Mouse (Mus musculus) spleen, adult 12 weeks (tissue): ENCODE data around the gene Gm15517.
"Not testable (repeated sequence)": the region's sequence is repeated elsewhere in the genome, so short reads cannot be mapped to it uniquely, and the experiment has no call there.

Source experiments
- DNase-seq: peaks from one replicate; pipeline ENCODE4 v3.0.0; 2022; ENCODE audit warnings: low spot score

Gm15517 gene

DNA sequence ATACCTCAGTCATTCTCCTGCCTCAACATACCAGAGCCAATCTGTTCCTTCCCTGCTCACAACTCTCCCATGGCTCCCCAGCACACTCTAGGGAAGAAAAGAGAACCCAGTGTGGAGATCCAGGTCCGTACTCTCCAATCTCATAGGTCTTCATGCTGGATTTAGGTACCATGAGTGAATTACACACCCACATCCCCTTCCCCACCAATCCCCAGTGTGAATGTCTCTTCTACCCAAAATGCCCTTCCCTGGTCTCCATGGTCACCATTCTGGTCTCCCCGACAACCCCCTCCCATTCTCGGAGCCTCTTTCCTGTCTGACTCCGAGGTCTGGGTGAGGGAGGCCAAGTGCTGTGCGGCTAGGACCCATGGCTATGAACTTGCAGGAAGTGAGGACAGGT is at the start of gene Gm15517:
Gm15517 (plus strand) TSS at position 301 of the 400 bp plus-strand sequence.
- no peak for DNase-seq

DNA sequence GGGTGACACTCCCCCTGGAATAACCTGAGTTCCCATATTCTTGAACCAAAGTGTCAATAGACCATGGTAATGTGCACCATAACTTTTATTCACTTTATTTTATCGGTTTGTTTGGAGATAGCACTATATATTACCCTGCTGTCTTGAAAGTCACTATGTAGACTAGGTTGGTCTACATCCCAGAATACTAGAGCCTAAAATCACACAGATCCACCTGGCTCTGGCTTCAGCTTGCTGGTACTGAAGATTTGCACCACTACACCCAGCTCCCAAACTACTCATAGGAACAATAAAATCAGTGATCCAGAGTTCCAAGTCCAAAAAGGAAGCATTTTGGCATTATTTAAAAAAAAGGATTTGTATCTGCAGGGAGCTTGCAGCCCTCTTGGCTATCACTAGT is 45.6 kb upstream of the Gm15517 start, which contains the start of gene Klk1b5:
Klk1b5 (plus strand) TSS at position 301 of the 400 bp plus-strand sequence.
- DNase-seq: no peak

DNA sequence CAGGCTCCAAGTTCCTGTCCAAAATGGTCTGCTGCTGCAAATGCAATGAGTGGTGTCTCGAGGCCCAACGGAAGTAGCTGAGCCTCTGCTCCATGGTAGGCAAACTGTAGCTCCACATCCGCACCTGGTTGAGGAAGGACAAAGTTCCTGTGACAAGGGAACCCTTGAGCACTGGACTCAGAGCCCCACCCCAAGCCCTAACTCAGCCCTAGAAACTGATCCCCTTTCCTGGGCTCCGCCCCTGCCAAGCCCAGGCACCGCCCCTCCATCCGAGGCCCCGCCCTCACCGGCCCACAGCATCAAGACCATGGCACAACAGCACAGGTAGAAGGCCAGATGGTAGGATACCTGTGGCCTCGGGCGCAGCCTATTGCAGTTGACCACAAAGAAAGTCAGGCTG is 39.6 kb upstream of the Gm15517 start:
- DNase-seq: not testable (repeated sequence)

DNA sequence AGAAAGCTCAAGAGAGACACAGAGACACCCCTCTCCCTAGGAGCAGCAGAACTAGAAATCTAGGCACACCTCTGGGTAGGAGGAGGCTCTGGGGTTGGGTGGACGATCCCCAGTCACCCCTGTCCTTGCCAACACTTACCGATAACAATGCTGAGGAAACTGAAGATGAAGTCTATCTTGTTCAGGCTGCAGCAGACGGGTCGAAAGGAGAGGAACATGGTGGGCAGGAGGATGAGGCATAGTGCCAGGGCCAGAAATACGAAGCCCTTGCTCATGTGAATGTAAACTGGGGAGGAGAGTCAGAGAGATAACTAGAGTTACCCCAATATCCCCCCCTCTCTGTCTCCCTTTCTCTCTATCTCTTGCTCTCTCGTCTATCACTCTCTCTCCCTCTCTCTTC is 38.9 kb upstream of the Gm15517 start:
- DNase-seq: not testable (repeated sequence)

DNA sequence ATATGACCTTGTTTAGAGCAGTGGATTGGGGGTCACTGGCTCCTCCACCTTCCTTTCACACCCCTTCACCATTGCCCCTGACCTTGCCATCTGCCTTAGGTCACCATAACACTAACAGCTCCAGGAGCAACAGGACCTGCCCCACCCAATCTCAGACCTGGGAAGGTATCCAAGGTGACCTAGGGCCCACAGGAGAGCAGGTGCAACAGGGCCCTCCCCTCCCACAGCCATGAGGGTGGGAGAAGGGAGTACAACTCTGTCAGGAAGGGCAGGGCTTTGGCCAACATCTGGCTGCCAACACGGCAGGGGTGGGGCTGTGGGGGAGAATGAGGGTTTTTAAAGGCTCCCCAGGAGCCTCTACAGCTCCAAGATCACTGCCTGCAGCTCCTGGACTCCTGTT is 36.2 kb upstream of the Gm15517 start, which contains the start of gene Klk1:
Klk1 (plus strand) TSS at position 285 of the 400 bp plus-strand sequence.
- no peak for DNase-seq

DNA sequence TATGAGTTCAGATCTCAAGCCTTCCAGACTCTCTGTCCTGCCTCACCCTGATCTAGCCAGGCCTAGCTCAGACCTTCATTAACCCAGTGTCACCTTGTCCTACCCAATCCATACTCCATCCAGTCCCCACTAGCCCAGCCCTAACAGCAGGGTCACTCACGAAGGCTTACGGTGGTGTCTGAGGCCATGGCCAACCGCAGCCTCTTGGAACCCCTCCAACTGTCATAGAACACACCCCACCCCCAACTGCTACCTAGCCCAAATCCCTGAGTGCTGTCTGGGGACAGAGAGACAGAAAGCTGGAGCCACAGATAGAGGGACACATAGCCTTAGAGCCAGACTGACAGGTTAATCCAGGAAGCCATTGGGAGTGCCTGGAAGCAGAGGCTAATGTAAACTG is 25.3 kb upstream of the Gm15517 start, which contains the start of gene Gm36864:
Gm36864 (plus strand) TSS at position 269 of the 400 bp plus-strand sequence.
- no peak for DNase-seq

DNA sequence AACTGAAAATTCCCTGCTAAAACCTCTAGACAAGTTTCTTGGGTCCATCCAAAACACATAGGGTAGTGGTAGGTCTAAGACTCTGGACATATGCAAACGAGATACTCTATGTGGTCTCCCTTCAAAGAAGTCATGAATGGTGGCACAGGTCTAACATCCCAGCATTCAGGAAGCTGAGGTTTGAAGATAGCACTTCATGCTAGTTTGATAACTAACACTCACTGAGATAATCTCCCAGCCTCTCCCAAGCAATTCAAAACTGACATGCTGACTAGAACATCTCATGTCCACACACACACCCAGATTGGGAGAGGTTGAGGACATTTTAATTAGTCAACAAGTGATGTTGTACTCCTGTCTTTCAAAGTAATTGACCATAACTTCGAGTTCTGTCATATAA is 21.3 kb upstream of the Gm15517 start:
- no peak for DNase-seq

DNA sequence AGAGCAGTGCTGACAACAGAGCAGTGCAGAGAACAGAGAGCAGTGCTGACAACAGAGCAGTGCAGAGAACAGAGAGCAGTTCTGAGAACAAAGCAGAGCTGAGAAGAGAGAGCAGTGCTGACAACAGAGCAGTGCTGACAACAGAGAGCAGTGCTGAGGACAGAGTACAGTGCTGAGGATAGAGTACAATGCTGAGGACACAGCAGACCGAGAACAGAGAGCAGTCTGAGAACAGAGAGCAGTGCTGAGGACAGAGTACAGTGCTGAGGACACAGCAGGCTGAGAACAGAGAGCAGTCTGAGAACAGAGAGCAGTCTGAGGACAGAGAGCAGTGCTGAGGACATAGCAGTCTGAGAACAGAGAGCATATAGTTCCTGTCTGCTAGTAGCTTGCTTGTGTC is 20.5 kb upstream of the Gm15517 start:
- no peak for DNase-seq

DNA sequence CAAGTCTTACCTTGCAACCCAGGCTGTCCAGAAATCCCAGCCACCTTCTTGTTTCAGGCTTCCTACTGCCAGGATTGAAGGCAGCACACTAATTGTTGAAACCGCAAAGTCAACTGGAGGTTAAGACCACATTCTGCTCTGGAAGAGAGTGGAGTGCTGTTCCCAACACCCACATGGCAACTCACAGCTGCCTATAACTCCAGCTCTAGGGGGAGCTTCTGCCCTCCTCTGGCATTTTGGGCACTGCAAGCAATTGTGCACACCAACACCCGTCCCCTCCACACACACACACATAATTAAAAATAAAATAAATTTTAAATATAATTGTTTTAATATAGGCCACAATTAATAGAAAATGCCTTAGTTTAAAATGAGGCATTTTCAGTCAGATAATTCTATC is 20.1 kb upstream of the Gm15517 start:
- DNase-seq: no peak

DNA sequence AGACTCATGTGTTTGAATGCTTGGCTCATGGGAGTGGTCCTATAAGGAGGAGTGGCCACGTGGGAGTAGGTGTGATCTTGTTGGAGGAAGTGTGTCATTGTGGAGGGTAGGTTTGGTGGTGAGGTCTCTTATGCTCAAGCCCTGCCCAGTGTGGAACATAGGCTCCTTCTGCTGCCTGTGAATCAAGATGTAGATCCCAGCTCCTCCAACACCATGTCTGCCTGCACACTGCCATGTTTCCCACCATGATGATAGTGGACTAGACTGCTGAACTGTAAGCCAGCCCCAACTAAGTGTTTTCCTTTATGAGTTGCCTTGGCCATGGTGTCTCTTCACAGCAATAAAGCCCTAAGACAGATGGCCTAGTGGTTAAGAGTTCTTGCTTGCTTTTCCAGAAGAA is 17.2 kb upstream of the Gm15517 start:
- no peak for DNase-seq

DNA sequence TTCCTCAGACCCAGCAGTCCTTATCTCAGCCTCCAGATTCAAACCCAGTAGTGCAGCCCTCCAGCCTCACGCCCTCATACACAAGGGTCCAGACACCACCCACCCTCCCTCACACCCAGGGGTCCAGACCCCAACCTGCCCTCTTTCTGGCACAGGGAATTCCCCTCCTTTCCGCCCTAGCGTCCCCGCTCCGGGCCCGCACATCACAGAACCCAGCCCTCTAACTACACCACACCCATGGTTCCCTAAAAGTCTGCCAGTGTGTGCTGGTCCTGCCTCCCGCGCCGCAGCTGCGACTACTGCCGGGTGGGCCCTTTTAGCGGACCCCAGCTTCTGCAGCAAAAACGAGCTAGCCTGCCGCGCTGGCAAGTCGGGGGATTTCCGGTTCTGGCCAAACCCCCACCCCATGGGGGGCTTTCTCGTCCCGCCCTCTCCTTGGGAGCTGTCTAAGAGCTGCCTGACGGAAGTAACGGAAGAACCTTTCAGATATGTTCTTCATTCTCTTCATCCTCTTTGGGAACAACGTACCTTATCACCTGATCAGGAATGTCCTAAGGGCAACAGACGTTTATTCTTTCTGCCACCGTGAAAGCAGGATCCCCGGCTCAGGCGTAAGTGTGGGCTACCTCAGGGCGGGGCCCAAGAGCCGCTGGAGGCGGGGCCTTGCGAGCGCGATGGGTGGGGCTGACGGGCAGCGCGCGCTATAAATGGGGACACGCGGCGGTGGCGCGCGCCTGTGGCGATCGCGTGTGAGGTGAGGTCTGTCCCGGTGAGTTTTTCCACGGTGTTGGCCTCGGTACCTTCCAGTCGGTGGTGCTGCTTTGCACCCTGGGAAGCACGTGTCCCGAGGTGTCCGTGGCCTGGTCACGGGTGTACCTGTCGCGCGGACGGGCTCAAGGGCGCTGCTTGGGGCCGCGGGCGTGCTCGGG is 14.9 kb upstream of the Gm15517 start, which contains the start of the genes 1700028J19Rik and 2410002F23Rik:
1700028J19Rik (minus strand) TSS at position 641 of the 929 bp plus-strand sequence.
2410002F23Rik (plus strand) TSS at position 668 of the 929 bp plus-strand sequence.
- peak; percentile 87 for DNase-seq

DNA sequence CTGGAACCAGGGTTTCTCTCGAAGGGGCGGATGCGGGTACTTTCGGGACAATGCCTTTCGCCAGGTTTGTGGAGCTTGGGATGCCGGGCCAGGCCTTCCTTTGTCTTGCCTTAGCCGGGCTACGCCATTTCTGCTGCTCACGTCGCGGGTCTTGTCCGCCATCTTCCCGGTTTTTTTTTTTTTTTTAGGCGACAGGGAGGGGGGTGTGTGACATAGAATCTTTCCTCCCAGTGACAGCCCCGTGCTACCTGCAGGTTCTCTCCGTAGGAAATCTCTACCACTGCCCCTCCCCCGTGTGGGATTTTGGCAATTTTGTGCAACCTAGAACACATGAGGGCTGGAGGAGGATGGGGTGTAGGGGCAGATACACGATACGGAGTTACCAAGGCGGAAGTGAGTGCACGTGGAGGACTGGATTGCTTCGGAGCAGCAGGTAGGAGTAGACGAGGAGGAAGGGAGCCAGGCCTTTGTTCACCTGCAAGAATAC is 14.2 kb upstream of the Gm15517 start:
- DNase-seq: no peak

DNA sequence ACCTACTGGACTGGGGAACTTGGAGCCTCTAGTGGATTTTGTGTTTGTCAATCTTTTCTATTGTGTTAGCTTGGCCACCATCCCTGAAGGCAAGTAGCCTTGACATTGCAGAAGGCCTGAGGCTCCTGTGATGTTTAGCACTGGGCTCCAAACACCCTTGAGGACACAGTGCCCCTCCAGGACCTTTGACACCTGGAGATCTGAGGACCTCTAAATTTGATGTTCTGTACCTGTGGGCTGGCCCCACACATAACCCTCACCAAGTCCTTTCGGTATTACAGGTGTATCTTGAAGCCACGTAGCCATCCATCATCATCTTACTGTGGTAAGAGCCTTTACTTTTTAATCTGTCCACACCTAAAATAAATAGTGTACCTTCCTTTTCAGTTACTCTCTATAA is 13.3 kb upstream of the Gm15517 start:
- no peak for DNase-seq

DNA sequence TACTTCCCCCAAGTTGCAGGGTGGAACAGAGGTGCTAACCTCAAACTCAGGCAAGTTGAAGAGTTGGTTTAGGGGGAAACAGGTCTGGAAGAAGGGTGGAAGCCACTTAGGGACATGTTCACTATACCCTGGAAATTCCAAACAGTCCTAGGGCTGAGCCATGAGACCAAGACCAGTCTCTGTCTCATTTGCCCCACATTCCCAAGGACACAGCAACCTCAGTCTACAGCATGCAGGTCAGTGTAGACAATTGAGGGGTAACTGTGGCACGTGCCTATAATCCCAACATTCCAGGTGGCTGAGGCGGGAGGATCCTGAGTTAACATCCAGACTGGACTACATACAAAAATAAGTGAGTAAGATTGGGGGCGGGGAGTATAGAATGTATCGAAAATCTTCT is 12.0 kb upstream of the Gm15517 start:
- no peak for DNase-seq

DNA sequence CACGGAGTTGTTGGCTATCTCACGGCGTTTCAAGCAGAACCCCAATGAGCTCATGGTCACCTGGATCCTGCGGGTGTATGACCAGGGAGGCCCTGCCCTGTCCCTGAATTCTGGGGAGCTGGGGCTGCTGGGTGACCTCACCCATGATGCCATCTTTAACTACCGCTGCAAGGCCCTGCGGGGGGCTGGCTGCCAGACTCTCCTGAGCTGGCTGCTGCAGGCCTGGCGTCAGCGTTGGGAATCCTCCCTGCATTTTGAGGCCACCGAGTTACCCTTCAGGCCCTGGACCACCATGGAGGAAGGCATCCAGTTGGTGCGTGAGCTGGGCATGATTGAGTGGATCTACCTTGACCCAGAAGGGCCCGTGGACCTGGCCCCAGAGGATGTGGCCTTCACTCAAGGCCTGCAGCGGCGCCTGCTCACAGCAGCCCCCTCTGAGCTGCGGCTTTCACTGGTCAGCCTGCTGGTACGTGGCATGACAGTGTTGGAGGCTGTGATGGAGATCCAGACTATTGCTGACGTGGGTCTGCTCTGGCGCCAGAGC is 10.4 kb upstream of the Gm15517 start:
- DNase-seq: not testable (repeated sequence)

DNA sequence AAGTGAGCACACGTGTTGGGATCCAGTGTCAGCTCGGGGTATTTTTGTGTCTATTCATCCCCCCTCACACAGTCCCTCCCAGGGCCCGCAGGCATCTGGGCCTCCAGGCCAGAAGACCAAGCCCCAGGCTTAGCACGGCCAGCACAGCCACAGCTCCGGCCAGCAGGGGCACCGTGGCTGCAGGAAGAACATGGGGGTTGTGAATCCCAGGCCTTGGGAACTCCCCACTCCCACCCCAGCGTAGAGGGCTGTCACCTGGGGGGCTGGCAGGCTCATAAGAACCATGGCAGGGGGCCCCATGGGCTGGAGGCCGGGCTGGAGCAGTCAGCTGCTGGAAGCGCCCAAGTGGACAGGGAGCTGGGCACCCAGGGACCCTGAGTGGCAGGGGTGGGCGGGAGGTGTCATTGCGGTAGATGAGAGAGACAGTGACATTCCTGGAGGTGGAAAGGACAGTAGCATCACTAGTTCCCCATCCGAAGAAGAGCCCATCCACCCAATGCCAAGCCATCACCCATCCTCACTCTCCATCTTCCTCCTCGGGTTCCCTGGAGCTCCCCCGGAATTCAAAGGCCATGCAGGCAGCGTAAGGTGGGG is 8.1 kb upstream of the Gm15517 start:
- DNase-seq: no peak

DNA sequence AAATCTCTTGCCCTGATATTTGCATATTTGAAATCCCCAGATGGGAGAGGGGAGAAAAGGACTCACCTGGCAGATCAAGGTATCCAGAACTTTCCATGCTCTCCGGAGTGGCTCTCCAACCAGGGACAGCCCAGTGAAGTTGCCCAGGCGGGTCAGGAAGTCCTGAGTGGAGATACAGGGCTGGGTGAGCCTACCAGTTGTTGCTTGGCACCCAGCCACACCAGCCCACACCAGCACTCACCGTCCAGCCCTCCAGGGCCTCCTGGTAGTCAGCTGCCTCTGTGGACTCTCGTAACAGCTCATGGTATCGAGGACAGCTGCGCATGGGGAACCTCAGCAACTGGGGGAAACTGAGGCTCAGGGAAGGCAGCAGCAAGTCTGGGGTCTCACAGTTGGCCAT is 6.3 kb upstream of the Gm15517 start:
- no peak for DNase-seq

DNA sequence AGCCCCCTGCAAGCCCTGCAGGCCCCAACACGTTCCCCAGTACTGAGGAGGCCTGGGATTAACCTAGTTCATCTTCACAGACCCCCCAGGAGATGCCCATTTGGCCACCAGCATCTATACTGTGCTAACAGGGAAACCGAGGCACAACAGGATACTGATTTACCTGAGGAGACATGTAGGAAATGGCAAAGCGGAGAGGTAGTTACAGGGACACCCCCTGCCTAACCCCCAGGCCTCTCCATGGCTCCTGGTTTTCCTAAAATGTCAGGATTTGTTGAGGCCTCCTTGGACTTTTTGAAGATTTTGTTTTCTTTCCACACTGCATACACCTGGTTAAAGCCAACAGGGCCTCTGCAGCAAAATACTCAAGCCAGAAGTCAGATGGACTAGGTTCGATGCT is 4.0 kb upstream of the Gm15517 start, which contains the start of gene Acp4:
Acp4 (minus strand) TSS at position 101 of the 400 bp plus-strand sequence.
- DNase-seq: no peak

DNA sequence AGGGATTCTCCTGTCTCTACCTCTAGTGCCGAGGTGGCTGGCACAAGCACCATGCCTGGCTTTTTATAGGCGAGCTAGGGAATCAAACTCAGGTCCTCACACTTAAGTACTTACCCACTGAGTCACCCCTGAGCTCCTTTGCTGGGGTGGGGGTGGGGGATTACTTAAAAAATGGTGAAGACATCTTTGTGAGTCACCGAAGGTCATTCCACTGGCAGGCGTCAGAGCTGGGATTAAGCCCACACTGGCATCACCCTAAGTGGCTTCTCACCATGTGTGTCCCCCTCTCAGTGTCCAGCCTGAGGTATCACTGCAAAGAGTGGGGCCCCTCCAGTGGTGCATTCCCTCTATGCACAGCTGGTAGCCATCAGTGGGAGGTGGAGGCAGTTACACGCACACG is 837 bp upstream of the Gm15517 start:
- no peak for DNase-seq

DNA sequence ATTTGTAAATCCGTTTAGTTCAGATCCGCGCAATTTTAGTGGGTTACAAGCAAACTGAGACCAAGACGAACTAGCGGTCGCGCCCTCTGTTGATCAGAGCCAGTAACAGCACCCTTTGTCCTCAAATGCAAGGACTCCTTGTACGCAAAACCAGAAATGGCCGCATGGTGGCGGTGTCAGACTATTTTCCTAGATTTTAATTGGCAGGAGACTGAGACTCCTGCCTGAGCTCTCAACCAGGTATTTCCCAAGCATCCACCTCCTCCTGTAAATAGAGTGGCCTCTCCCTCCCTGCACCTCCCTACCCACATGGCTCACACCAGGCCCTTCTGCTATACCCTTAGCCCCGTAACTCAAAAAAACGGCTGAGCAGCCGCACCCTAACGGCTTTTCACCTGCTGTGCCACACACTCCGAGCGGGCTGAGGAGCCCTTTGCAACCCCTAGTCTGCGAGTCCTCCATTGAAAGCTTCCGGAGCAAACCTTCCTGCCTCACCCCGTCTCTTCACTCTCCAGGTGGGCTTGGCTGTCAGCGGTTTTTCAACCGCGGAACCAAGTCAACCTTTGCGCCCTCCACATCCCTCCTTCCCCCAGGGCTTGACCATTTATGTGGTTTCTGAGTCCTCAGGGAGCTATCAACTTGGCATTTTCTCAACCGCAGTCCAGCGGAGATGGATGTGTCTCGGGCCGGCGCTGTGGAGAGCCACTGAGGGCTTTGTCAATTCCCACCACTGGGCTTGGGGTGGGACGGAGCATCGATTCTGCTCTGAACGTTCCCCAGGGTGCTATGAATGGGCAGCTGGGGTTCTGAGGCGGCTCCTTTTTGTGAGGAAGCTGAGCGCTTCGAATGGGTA is 1.8 kb downstream of the Gm15517 start:
- DNase-seq: peak; percentile 87

DNA sequence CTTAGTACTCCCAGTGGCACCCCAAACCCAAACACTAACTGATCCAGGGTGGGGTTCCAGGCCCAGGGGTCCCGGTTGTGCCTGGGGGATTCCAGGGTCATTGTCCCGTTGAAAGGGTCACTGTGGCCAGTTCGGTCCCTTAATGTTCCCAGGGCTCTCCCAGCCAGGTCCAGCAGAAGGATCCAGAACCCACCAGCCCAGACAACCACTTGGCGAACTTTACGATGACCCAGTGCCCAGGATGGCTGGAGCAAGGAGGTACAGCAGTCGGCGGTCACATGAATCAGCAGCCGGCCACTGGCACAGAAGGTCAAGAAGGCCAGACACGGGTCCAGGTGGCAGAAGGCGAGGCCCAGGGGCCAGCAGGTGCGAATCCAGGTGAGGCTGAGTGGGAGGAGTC is 6.9 kb downstream of the Gm15517 start:
- no peak for DNase-seq
